Comparison of ENCODE assay signal across 8 mouse cellular contexts in the genomic region with DNA sequence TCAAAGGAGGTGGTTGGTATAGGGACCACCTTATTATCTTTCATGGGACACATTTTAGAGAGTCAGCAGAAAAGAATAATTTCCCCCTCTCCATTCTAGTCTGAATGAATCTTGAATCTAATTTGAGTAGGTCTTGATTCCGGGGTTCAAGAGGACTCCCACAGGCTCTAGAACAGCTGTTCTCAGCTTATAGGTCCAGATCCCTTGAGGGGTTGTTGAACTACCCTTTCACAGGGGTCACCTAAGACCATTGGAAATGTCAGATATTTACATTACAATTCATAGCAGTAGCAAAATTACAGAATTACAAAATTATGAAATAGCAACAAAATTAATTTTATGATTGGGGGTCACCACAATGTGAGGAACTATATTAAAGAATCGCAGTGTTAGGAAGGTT. TPM values are rescaled to one million over a fixed set of nuclear protein-coding genes. Genes with fewer than 3 reads are reported as not detected.
A peak's percentile ranks its signal among the peaks of the same experiment; 100 is the strongest.
DNase-seq lines count a peak whose midpoint lies in the region; ATAC-seq lines count a peak whose summit lies in the region.

No protein-coding gene starts in this region.

- WGBS in heart, embryonic 15.5 days = 69% methylated on average over 2 of the region's 2 CpGs
- 63% methylated on average over 2 of the region's 2 CpGs for WGBS in embryonic facial prominence, embryonic 13.5 days
- 46% methylated on average over 2 of the region's 2 CpGs for WGBS in hindbrain, embryonic 16.5 days
- WGBS in midbrain, embryonic 12.5 days = 57% methylated on average over 2 of the region's 2 CpGs

- no peak overlapping the region for H3K27ac ChIP-seq in heart, embryonic 15.5 days
- H3K27ac ChIP-seq in embryonic facial prominence, embryonic 13.5 days = peak overlapping the region; percentile 78; the same call in 1 of the 2 replicates
- peak overlapping the region; percentile 92 for H3K27ac ChIP-seq in hindbrain, embryonic 16.5 days (ENCODE audit: low read depth, low read length)
- peak overlapping the region; percentile 90; the same call in 1 of the 2 replicates for H3K27ac ChIP-seq in midbrain, embryonic 12.5 days (replicated peaks)

- no peaks in the 10 kb centered on the region for H3K9me3 ChIP-seq in heart, embryonic 15.5 days (replicated peaks)
- no peaks in the 10 kb centered on the region for H3K9me3 ChIP-seq in embryonic facial prominence, embryonic 13.5 days
- no peaks in the 10 kb centered on the region for H3K9me3 ChIP-seq in hindbrain, embryonic 16.5 days (ENCODE audit: control insufficient read depth, low read length)
- H3K9me3 ChIP-seq in midbrain, embryonic 12.5 days = no peaks in the 10 kb centered on the region

- no peaks in the 10 kb centered on the region for H3K36me3 ChIP-seq in heart, embryonic 15.5 days
- H3K36me3 ChIP-seq in embryonic facial prominence, embryonic 13.5 days = no peaks in the 10 kb centered on the region
- no peaks in the 10 kb centered on the region for H3K36me3 ChIP-seq in hindbrain, embryonic 16.5 days (ENCODE audit: control insufficient read depth, insufficient read depth, low read length)
- no peaks in the 10 kb centered on the region for H3K36me3 ChIP-seq in midbrain, embryonic 12.5 days

- peak overlapping the region; percentile 49 for H3K4me3 ChIP-seq in heart, embryonic 15.5 days
- peak overlapping the region; percentile 56 for H3K4me3 ChIP-seq in embryonic facial prominence, embryonic 13.5 days
- H3K4me3 ChIP-seq in hindbrain, embryonic 16.5 days (ENCODE audit: low read length) = peak overlapping the region; percentile 58
- H3K4me3 ChIP-seq in midbrain, embryonic 12.5 days = peak overlapping the region; percentile 58

- no peak for ATAC-seq in heart, embryonic 15.5 days (replicated peaks; ENCODE audit: insufficient number of reproducible peaks, insufficient read depth, low FRiP score, low read depth)
- no peak for ATAC-seq in embryonic facial prominence, embryonic 13.5 days (ENCODE audit: insufficient number of reproducible peaks, insufficient read depth, low FRiP score, low TSS enrichment, low read depth)
- peak; percentile 12 for ATAC-seq in hindbrain, embryonic 16.5 days
- ATAC-seq in midbrain, embryonic 12.5 days (ENCODE audit: low FRiP score, low read depth) = peak; percentile 57

- H3K9ac ChIP-seq in heart, embryonic 15.5 days = no peak overlapping the region
- H3K9ac ChIP-seq in embryonic facial prominence, embryonic 13.5 days = no peak overlapping the region
- H3K9ac ChIP-seq in hindbrain, embryonic 16.5 days (ENCODE audit: low read depth, low read length) = peak overlapping the region; percentile 83
- peak overlapping the region; percentile 78; the same call in 1 of the 2 replicates for H3K9ac ChIP-seq in midbrain, embryonic 12.5 days (replicated peaks)

- H3K4me2 ChIP-seq in heart, embryonic 15.5 days = peak overlapping the region; percentile 72
- peak overlapping the region; percentile 71 for H3K4me2 ChIP-seq in embryonic facial prominence, embryonic 13.5 days
- peak overlapping the region; percentile 61 for H3K4me2 ChIP-seq in hindbrain, embryonic 16.5 days (ENCODE audit: low read length)
- H3K4me2 ChIP-seq in midbrain, embryonic 12.5 days (replicated peaks) = peak overlapping the region; percentile 64

- DNase-seq in heart, adult 9 months (ENCODE audit: low spot score in 2 of 2) = no peak
- DNase-seq in ovary, adult 18-20 months (ENCODE audit: low spot score) = no peak
- no peak for DNase-seq in frontal cortex, postnatal 14 days (ENCODE audit: low spot score in 2 of 2)
- DNase-seq in adipocyte (ENCODE audit: low spot score) = no peak

- no peaks in the 10 kb centered on the region for H3K27me3 ChIP-seq in heart, embryonic 15.5 days
- H3K27me3 ChIP-seq in embryonic facial prominence, embryonic 13.5 days = no peaks in the 10 kb centered on the region
- H3K27me3 ChIP-seq in hindbrain, embryonic 16.5 days (replicated peaks; ENCODE audit: control insufficient read depth, insufficient read depth, low read length) = no peaks in the 10 kb centered on the region
- no peaks in the 10 kb centered on the region for H3K27me3 ChIP-seq in midbrain, embryonic 12.5 days

- H3K4me1 ChIP-seq in heart, embryonic 15.5 days (replicated peaks) = no peaks in the 10 kb centered on the region
- H3K4me1 ChIP-seq in embryonic facial prominence, embryonic 13.5 days = peaks cover 16% of the 10 kb centered on the region
- H3K4me1 ChIP-seq in hindbrain, embryonic 16.5 days (ENCODE audit: control insufficient read depth, insufficient read depth, low read depth, low read length) = peaks cover 10% of the 10 kb centered on the region
- H3K4me1 ChIP-seq in midbrain, embryonic 12.5 days = peaks cover 29% of the 10 kb centered on the region

RNA-seq across cellular contexts. Expression of a gene that starts 54.0 kb away (rescaled TPM):
- 2.7 and 5.6 TPM in 2 replicates for polyA plus RNA-seq in heart, embryonic 15.5 days (2015; fragmentation: Nextera tagmentation; extraction: Ambion mirVana)
- 26.8 and 31.8 TPM in 2 replicates for polyA plus RNA-seq in embryonic facial prominence, embryonic 13.5 days (2015; fragmentation: Nextera tagmentation; extraction: Ambion mirVana)
- polyA plus RNA-seq in hindbrain, embryonic 16.5 days (2015; fragmentation: Nextera tagmentation; extraction: Ambion mirVana) = 131 and 138 TPM in 2 replicates
- 121 and 137 TPM in 2 replicates for polyA plus RNA-seq in midbrain, embryonic 12.5 days (2016; fragmentation: Nextera tagmentation; extraction: Ambion mirVana)

Comparison
In these comparisons a context has a peak if more than half of its experiments do, and no peak if none do; other contexts are left out.
1. ATAC-seq: peak in hindbrain, embryonic 16.5 days (single experiment) and midbrain, embryonic 12.5 days (single experiment); none in heart, embryonic 15.5 days (single experiment) and embryonic facial prominence, embryonic 13.5 days (single experiment).
2. H3K9ac ChIP-seq: peak in hindbrain, embryonic 16.5 days (single experiment) and midbrain, embryonic 12.5 days (single experiment); none in heart, embryonic 15.5 days (single experiment) and embryonic facial prominence, embryonic 13.5 days (single experiment).
3. Peak in every context shown above with its lines, with median percentiles within 50 percentile points of each other: H3K4me2 ChIP-seq and H3K4me3 ChIP-seq.